Mouse (Mus musculus): ENCODE results near the gene Bcas3. TPM values are rescaled to one million over a fixed set of nuclear protein-coding genes. Genes with fewer than 3 reads are reported as not detected.
"Not testable (repeated sequence)": the region's sequence is repeated elsewhere in the genome, so short reads cannot be mapped to it uniquely, and the experiment has no call there.

Bcas3 gene
- total RNA-seq, 2 experiments from 2014 or later, result 21.5 to 26.8 TPM

GRCm38 (mm10) chr11:85482737-85483467 is 129.9 kb downstream of the Bcas3 start:
- DNase-seq, result no peak

GRCm38 (mm10) chr11:85485197-85485940 is 132.4 kb downstream of the Bcas3 start:
- no peak for DNase-seq

- DNase-seq, result no peak
Observed at GRCm38 (mm10) chr11:85487501-85487900, 134.5 kb downstream of the Bcas3 start.

- peak; percentile 19 for DNase-seq
Observed at GRCm38 (mm10) chr11:85492231-85492630, 139.3 kb downstream of the Bcas3 start.

- no peak for DNase-seq
Observed at GRCm38 (mm10) chr11:85492666-85493065, 139.7 kb downstream of the Bcas3 start.

- no peak for DNase-seq
Observed at GRCm38 (mm10) chr11:85499561-85499960, 146.6 kb downstream of the Bcas3 start.

GRCm38 (mm10) chr11:85502031-85502430 is 149.1 kb downstream of the Bcas3 start:
- DNase-seq, result no peak

- not testable (repeated sequence) for DNase-seq
Observed at GRCm38 (mm10) chr11:85504812-85505211, 151.8 kb downstream of the Bcas3 start.

GRCm38 (mm10) chr11:85505811-85506210 is 152.8 kb downstream of the Bcas3 start:
- DNase-seq, result no peak

- no peak for DNase-seq
Observed at GRCm38 (mm10) chr11:85509334-85509733, 156.4 kb downstream of the Bcas3 start.

GRCm38 (mm10) chr11:85511270-85511904 is 158.4 kb downstream of the Bcas3 start:
- no peak for DNase-seq

GRCm38 (mm10) chr11:85516724-85517123 is 163.8 kb downstream of the Bcas3 start:
- no peak for DNase-seq

GRCm38 (mm10) chr11:85518025-85518756 is 165.2 kb downstream of the Bcas3 start:
- no peak for DNase-seq

GRCm38 (mm10) chr11:85520236-85520635 is 167.3 kb downstream of the Bcas3 start:
- no peak for DNase-seq

GRCm38 (mm10) chr11:85520996-85521395 is 168.0 kb downstream of the Bcas3 start:
- no peak for DNase-seq

GRCm38 (mm10) chr11:85523646-85524045 is 170.7 kb downstream of the Bcas3 start:
- peak; percentile 17 for DNase-seq

GRCm38 (mm10) chr11:85524186-85524585 is 171.2 kb downstream of the Bcas3 start:
- DNase-seq, result peak; percentile 84

GRCm38 (mm10) chr11:85524841-85525500 is 172.0 kb downstream of the Bcas3 start:
- DNase-seq, result peak; percentile 52

- DNase-seq, result no peak
Observed at GRCm38 (mm10) chr11:85525501-85525885, 172.5 kb downstream of the Bcas3 start.

GRCm38 (mm10) chr11:85525979-85526775 is 173.2 kb downstream of the Bcas3 start:
- DNase-seq, result no peak

GRCm38 (mm10) chr11:85527261-85527660 is 174.3 kb downstream of the Bcas3 start:
- DNase-seq, result no peak
